Mouse (Mus musculus) sigmoid colon, adult 10 weeks (tissue): ENCODE data around the gene Prkar1b. TPM values are rescaled to one million over a fixed set of nuclear protein-coding genes. Genes with fewer than 3 reads are reported as not detected.

Experiments used
- polyA plus RNA-seq: library from polyadenylated mRNA; stranded (reverse); fragments of 350-450 nt; fragmentation: Illumina TruSeq; extraction: RNeasy Lipid Tissue Mini Kit (QIAGEN cat#74804); gene quantifications from one replicate; pipeline ENCODE4 v1.2.3, GENCODE M21; 2014; ENCODE audit warnings: low read depth, low replicate concordance

Gene Prkar1b
- 2.9 TPM for polyA plus RNA-seq

GRCm38 (mm10) chr5:139149681-139150602, at the start of gene Prkar1b, which contains the start of gene Dnaaf5:
TSS of gene Prkar1b (minus strand) at chr5:139150001.
TSS of gene Dnaaf5 (plus strand) at chr5:139150223.

GRCm38 (mm10) chr5:138997171-138997788, 152.5 kb downstream of the Prkar1b start, which contains the start of gene Pdgfa:
TSS of gene Pdgfa (minus strand) at chr5:138997370.

Other genes with a start within 250 kb of the Prkar1b start
- 63.5 TPM for gene Pdgfa, start 152.6 kb downstream of the Prkar1b start, polyA plus RNA-seq
- gene Dnaaf5, start 222 bp upstream of the Prkar1b start, polyA plus RNA-seq: 2.7 TPM
- 23.5 TPM for gene Sun1, start 50.6 kb upstream of the Prkar1b start, polyA plus RNA-seq
- 7.7 TPM for gene Get4, start 102.3 kb upstream of the Prkar1b start, polyA plus RNA-seq
- gene Adap1, start 175.6 kb upstream of the Prkar1b start, polyA plus RNA-seq: not detected
- 11.8 TPM for gene Cox19, start 201.4 kb upstream of the Prkar1b start, polyA plus RNA-seq
- not detected for gene Cyp2w1, start 202.6 kb upstream of the Prkar1b start, polyA plus RNA-seq
- gene Gpr146, start 227.7 kb upstream of the Prkar1b start, polyA plus RNA-seq: 1.0 TPM